Mouse (Mus musculus) G1E (cell line): Measurements from ENCODE around the gene Pomp.

ENCODE experiments used
- CTCF ChIP-seq: IDR thresholded peaks from 2 replicates; pipeline ENCODE4 v1.5.1; 2012; ENCODE audit warnings: low read depth, low read length, inconsistent platforms, mixed read lengths
- GATA1 ChIP-seq: IDR thresholded peaks from 2 replicates; pipeline ENCODE4 v1.6.1; 2012; ENCODE audit warnings: borderline replicate concordance, low read length, inconsistent platforms, mixed read lengths
- POLR2AphosphoS5 ChIP-seq: IDR thresholded peaks from 2 replicates; pipeline ENCODE4 v1.6.1; 2012; ENCODE audit warnings: low read depth, low read length, inconsistent platforms; ENCODE audit not compliant: insufficient replicate concordance
- TAL1 ChIP-seq: conservative IDR thresholded peaks from 2 replicates; pipeline ENCODE4 v1.6.1; 2012; ENCODE audit warnings: low read depth, low read length, inconsistent platforms, mixed read lengths

- TF ChIP-seq CTCF (no peak), GATA1 (no peak), TAL1 (no peak), POLR2AphosphoS5 (no peak)
Measured at GRCm38 (mm10) chr5:147828846-147829245, 31.4 kb upstream of the Pomp start.
